Mouse (Mus musculus) limb, embryonic 14.5 days (tissue): ENCODE measurements around the gene Chchd3. TPM values are rescaled to one million over a fixed set of nuclear protein-coding genes. Genes with fewer than 3 reads are reported as not detected.

ENCODE experiments used
- ATAC-seq: fragments of 200-750 bp; cut with Nextera tagmentation; 2 replicates; pipeline ENCODE4 v1.8.0; 2017; ENCODE audit warnings: low read depth, moderate number of reproducible peaks, moderate TSS enrichment; ENCODE audit not compliant: low FRiP score
- DNase-seq: peaks from one replicate; pipeline ENCODE4 v3.0.0-alpha.2; 2015; ENCODE audit warnings: low spot score
- H3K27ac ChIP-seq: fragments of 300-500 bp; sonication (generic); replicated peaks from 2 replicates; pipeline ENCODE4 v1.5.1; 2014; ENCODE audit warnings: low read depth, mild to moderate bottlenecking, low read length, moderate library complexity, mixed read lengths
- H3K27me3 ChIP-seq: fragments of 300-500 bp; sonication (generic); 2 replicates; pipeline ENCODE4 v1.6.1; 2014; ENCODE audit warnings: low read length, mixed read lengths; ENCODE audit not compliant: control insufficient read depth, insufficient read depth
- H3K36me3 ChIP-seq: fragments of 300-500 bp; sonication (generic); 2 replicates; pipeline ENCODE4 v1.6.1; 2014; ENCODE audit warnings: mild to moderate bottlenecking, low read length, moderate library complexity, mixed read lengths; ENCODE audit not compliant: control insufficient read depth, insufficient read depth
- H3K4me1 ChIP-seq: fragments of 300-500 bp; sonication (generic); 2 replicates; pipeline ENCODE4 v1.6.1; 2014; ENCODE audit warnings: antibody characterized with exemption, low read length, mixed read lengths; ENCODE audit not compliant: control insufficient read depth, insufficient read depth
- H3K4me2 ChIP-seq: fragments of 300-500 bp; sonication (generic); replicated peaks from 2 replicates; pipeline ENCODE4 v1.6.1; 2014; ENCODE audit warnings: low read depth, mild to moderate bottlenecking, low read length, moderate library complexity; ENCODE audit not compliant: severe bottlenecking
- H3K4me3 ChIP-seq: fragments of 300-500 bp; sonication (generic); replicated peaks from 2 replicates; pipeline ENCODE4 v1.5.1; 2014; ENCODE audit warnings: low read length
- H3K9ac ChIP-seq: fragments of 300-500 bp; sonication (generic); 2 replicates; pipeline ENCODE4 v1.6.1; 2014; ENCODE audit warnings: mild to moderate bottlenecking, low read depth, low read length, moderate library complexity; ENCODE audit not compliant: severe bottlenecking
- H3K9me3 ChIP-seq: fragments of 300-500 bp; sonication (generic); 2 replicates; pipeline ENCODE4 v1.6.1; 2016; ENCODE audit warnings: low read length; ENCODE audit not compliant: control insufficient read depth
- POLR2A ChIP-seq: fragments of 200-500 bp; IDR thresholded peaks from 2 replicates; pipeline ENCODE4 v1.8.0; 2012; ENCODE audit warnings: inconsistent platforms, mild to moderate bottlenecking, moderate library complexity, borderline replicate concordance; ENCODE audit not compliant: insufficient read depth, insufficient read length; ENCODE audit errors: extremely low read depth
- WGBS: fragments of 180-500 bp; shearing (Covaris S2); extraction: QIAGEN DNeasy Blood & Tissue Kit; methylation state at CpG from one replicate; pipeline ENCODE4 v1.1.7; 2014; 5-methylcytosine and 5-hydroxymethylcytosine counted together
- polyA plus RNA-seq, 2 experiments: library from polyadenylated mRNA; depleted of rRNA in 1 of 2; stranded (reverse) in 1 of 2; unstranded in 1 of 2; fragments of >200 nt; fragmentation: Nextera tagmentation in 1 of 2; extraction: Ambion mirVana in 1 of 2; gene quantifications; 2 replicates each; pipeline versions ENCODE4 v1.2.1 to v1.2.3; 2012 to 2014

Gene Chchd3
- polyA plus RNA-seq, 2 experiments: 69.0 to 108 TPM

DNA sequence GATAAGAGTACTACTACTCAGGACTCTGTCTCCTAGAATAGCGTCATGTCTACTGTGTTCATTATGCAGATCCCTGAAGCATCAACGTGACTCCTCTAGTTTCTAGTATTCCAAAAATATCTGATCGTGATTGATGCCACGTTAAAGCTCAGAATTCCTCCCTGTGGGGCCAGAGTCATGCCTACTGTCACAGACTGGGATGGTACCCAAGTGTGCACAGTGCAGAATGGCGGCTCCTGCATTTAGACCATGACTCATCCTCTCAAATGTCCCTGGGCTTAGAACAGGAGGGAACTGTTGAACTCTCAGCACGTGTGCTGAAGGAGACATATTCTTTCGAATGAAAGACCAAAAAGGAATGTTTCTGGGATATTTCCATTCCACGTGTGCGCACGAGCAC is 305.5 kb downstream of the Chchd3 start:
- Histone ChIP-seq H3K4me3 (no peak overlapping the region), H3K27ac (no peak overlapping the region), H3K27me3 (no peaks in the 10 kb centered on the region), H3K36me3 (no peaks in the 10 kb centered on the region), H3K9me3 (no peaks in the 10 kb centered on the region), H3K4me1 (no peaks in the 10 kb centered on the region), H3K4me2 (no peak overlapping the region), H3K9ac (no peak overlapping the region)
- DNase-seq: no peak
- no peak for ATAC-seq
- 87% methylated on average over 10 of the region's 10 CpGs for WGBS
- TF ChIP-seq POLR2A: no peak

DNA sequence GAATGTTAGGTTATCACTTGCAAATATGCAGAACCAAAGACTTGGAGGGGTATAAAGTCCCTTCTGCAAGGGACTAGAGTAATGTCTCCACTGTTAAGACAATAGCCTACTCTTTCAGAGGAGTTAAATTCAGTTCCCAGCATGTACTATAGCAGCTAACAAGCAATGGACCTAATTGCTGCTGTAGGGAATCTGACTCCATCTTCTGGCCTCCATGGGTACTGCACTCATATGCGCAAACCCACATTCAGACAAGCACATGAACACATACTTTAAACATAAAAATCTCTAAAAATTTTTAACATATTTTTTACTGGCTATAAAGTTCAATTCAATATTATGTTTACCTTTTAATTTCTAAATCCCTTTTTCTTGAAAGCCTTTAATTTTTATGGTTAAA is 310.2 kb downstream of the Chchd3 start:
- H3K27ac ChIP-seq: no peak overlapping the region
- WGBS: 97% methylated on average over 1 of the region's 1 CpGs
- no peak for TF ChIP-seq POLR2A
- ATAC-seq (no peak), DNase-seq (no peak)
- H3K9ac ChIP-seq: no peak overlapping the region
- H3K27me3 ChIP-seq: no peaks in the 10 kb centered on the region
- H3K4me2 ChIP-seq: no peak overlapping the region
- no peaks in the 10 kb centered on the region for H3K36me3 ChIP-seq
- H3K4me3 ChIP-seq: no peak overlapping the region
- H3K4me1 ChIP-seq: no peaks in the 10 kb centered on the region
- no peaks in the 10 kb centered on the region for H3K9me3 ChIP-seq

DNA sequence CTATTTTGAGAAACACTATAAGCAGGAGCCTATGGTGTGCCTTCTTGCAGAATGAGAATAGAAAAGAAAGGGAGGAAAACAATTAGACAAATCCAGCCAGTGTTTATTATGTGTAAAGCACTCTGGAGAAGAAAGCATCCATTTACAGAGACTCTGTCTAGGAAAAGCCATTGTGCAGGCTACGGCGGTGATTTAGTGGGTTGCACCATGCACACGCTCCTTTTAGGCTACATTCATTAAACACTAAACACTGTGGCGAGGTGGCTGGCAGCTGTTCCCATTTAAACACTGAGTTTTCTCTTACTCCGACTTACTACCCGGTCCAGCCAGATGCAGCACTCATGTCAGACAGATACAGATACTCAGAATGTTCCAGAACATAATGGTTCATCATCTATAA is 311.3 kb downstream of the Chchd3 start:
- DNase-seq (no peak), ATAC-seq (no peak)
- no peaks in the 10 kb centered on the region for H3K4me1 ChIP-seq
- H3K9ac ChIP-seq: no peak overlapping the region
- no peak overlapping the region for H3K4me3 ChIP-seq
- H3K4me2 ChIP-seq: no peak overlapping the region
- H3K27ac ChIP-seq: no peak overlapping the region
- no peaks in the 10 kb centered on the region for H3K36me3 ChIP-seq
- WGBS: 29% methylated on average over 6 of the region's 6 CpGs
- H3K9me3 ChIP-seq: no peaks in the 10 kb centered on the region
- no peaks in the 10 kb centered on the region for H3K27me3 ChIP-seq
- TF ChIP-seq POLR2A: no peak

DNA sequence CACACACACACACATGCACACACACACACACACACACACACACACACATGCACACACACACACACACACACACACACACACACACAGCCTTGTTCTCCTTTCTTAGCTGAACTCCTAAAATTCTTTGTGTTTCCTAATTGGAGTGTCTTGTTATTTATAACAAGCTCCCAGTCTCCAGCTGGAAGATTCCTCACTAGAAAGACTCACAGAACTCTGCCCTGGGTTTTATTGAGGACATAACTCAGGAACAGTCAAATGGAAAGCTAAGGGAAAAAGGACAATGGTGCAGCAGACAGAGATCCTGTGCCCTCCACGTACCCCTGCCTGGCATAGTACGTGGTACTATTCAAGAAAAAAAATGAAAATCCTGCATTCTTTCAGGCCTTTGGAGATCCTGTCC is 312.7 kb downstream of the Chchd3 start:
- no peak overlapping the region for H3K4me2 ChIP-seq
- TF ChIP-seq POLR2A: no peak

More for the DNA sequence above, 312.7 kb downstream of the Chchd3 start:
- no peaks in the 10 kb centered on the region for H3K27me3 ChIP-seq
- 70% methylated on average over 2 of the region's 2 CpGs for WGBS
- no peak overlapping the region for H3K4me3 ChIP-seq
- H3K36me3 ChIP-seq: no peaks in the 10 kb centered on the region
- H3K4me1 ChIP-seq: no peaks in the 10 kb centered on the region
- DNase-seq: no peak
- ATAC-seq: no peak
- H3K9ac ChIP-seq: no peak overlapping the region
- H3K9me3 ChIP-seq: no peaks in the 10 kb centered on the region
- H3K27ac ChIP-seq: no peak overlapping the region

Other genes starting within 250 kb of the Chchd3 start
- 14.6 and 16.8 TPM in 2 replicates for gene Exoc4, start 188.8 kb upstream of the Chchd3 start, polyA plus RNA-seq (2012; rRNA removed)
- 24.2 and 27.3 TPM in 2 replicates for gene Exoc4, start 188.8 kb upstream of the Chchd3 start, polyA plus RNA-seq (2014; fragmentation: Nextera tagmentation; extraction: Ambion mirVana)